Mouse (Mus musculus): Measurements from ENCODE around the gene B4galnt3.

B4galnt3 gene

GRCm38 (mm10) chr6:120157479-120157878, 136.9 kb downstream of the B4galnt3 start:
- CTCF ChIA-PET = interaction anchor here (0.6 to 0.7 kb wide), 2 partner anchors 31 to 36 kb away, joined by 3 to 5 read pairs; no protein-coding TSS in a partner anchor

GRCm38 (mm10) chr6:120155510-120155909, 138.8 kb downstream of the B4galnt3 start:
- CTCF ChIA-PET = no interaction called here

GRCm38 (mm10) chr6:120154526-120155309, 139.6 kb downstream of the B4galnt3 start:
- CTCF ChIA-PET = no interaction called here
